Mouse (Mus musculus): Measurements from ENCODE around the gene Folr1.

The Folr1 gene

DNA sequence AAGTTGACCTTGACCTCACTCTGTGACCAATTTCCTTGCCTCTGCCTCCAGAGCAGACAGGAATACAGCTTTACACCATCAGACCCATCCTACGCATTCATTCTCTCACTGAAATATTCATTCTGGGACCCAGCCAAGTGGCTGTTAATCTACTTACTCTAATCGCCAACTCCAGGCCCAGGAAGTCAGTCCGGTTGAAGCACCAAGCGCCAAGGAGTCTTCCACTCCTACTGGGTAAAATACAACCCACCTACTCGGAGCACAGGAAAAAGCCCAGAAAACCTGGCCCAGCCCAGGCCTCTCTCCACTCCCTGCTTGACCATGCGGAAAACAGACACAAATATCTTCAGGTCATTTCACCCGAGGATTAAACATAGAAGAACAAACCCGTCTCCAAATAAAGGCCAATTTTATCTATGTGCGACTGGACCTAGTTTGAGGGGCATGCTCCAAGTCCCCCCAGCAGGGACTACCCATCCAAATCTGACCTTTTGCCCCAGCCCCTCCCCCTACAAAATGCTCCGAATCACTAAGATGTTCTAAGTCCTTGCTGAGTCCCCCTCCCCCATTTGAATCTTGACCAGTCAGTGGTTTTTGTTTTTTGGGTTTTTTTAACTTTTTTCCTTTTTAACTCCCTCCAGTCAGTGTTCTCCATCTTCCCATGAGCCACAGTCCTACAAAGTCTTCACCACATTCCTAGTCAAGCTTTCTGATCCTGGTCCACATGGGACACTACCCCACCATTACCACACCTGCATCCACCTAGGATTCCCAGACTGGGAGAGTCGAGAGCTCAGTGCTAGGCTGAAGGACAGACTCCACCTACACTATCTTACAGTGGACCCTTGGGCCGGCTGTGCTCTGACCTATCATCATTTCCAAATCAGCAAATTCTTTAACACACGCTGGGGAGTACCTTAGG, 2.1 kb downstream of the Folr1 start:
- no peak for DNase-seq (ENCODE audit: low spot score in 2 of 2)

DNA sequence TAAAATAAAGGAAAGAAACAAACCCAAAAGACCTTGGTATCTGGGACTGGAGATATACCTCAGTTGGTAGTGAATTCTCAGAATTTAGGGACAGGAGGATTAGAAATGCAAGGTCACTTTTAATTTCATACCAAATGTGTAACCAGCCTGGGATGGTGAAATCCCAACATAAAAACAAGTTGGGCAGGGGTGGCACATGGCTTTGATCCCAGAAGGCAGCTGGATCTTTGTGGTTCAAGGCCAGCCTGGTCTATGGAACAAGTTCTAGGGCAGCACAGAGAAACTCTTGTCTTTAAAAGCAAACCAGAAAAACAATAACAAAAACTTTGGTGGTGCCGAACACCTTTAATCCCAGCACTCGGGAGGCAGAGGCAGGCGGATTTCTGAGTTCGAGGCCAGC, 3.1 kb downstream of the Folr1 start:
- no peak for DNase-seq (ENCODE audit: low spot score in 2 of 2)

GRCm38 (mm10) chr7:101866491-101867265, 3.9 kb downstream of the Folr1 start:
- DNase-seq (ENCODE audit: low spot score in 2 of 2), result no peak

- no peak for DNase-seq (ENCODE audit: low spot score in 2 of 2)
These were observed 7.2 kb downstream of the Folr1 start, which contains the start of gene Anapc15 for GRCm38 (mm10) chr7:101863415-101863814. Gene Anapc15 (plus strand): TSS chr7:101863715.

DNA sequence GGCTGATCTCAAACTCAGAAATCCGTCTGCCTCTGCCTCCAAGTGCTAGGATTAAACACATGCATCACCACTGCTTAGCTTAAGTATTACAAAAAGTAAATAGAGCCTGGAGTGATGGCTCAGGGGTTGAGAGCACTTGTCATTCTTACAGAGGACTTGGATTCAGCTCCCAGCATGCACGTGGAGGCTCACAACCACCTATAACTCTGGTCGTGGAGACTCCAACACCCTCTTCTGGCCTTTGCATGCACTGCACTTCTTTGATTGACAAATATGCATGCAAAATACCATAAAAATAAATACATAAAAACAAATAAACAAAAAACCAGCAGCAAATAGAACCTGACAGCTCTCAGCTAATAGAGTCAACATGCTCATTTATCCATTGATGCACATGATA, 8.3 kb downstream of the Folr1 start:
- no peak for DNase-seq (ENCODE audit: low spot score in 2 of 2)

DNA sequence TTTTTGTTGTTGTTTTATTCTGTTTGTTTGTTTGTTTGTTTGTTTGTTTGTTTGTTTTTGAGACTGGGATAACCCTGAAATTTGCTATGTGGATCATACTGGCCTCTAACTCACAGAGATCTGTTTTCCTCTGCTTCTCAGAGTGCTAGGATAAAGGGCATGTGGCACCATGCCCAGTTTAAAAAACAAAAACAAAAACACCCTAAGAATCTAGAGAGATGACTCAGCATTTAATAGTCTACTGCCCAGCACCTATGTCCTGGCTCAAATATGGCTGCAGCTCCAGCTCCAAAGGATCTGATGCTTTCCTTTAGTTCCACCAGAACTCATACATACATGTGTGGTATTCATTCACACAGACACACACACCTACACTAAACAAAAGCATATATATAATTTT, 9.6 kb downstream of the Folr1 start:
- DNase-seq (ENCODE audit: low spot score in 2 of 2), result no peak

DNA sequence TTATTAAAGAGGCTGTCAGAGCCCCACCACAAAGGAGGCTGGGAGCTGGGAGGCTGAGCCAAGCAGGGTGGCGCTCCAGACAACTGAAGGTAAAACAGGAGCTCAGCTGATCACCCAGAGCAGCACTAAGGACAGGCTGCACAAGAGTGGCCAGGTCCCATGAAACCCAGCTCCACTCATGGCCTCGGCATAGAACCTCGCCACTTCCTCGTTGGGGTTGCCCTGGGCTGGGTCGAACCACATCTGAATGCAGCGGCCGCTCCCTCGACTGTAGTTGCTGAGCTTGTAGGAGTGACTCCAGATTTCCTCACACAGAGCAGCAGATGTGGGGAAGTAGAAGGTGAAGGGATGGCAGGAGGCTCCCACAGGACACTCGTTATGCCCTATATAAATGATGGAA, 12.2 kb downstream of the Folr1 start:
- no peak for DNase-seq (ENCODE audit: low spot score in 2 of 2)

- no peak for DNase-seq (ENCODE audit: low spot score in 2 of 2)
These were observed 13.5 kb downstream of the Folr1 start, which contains the start of gene Folr2 for GRCm38 (mm10) chr7:101857094-101857493. Gene Folr2 (minus strand): TSS chr7:101857194.

GRCm38 (mm10) chr7:101853816-101854215, 16.8 kb downstream of the Folr1 start:
- DNase-seq (ENCODE audit: low spot score in 2 of 2), result no peak

GRCm38 (mm10) chr7:101852846-101853245, 17.7 kb downstream of the Folr1 start:
- DNase-seq (ENCODE audit: low spot score in 2 of 2), result no peak

GRCm38 (mm10) chr7:101851689-101852088, 18.9 kb downstream of the Folr1 start:
- DNase-seq (ENCODE audit: low spot score in 2 of 2), result no peak

GRCm38 (mm10) chr7:101847934-101848333, 22.7 kb downstream of the Folr1 start:
- DNase-seq (ENCODE audit: low spot score in 2 of 2), result no peak

DNA sequence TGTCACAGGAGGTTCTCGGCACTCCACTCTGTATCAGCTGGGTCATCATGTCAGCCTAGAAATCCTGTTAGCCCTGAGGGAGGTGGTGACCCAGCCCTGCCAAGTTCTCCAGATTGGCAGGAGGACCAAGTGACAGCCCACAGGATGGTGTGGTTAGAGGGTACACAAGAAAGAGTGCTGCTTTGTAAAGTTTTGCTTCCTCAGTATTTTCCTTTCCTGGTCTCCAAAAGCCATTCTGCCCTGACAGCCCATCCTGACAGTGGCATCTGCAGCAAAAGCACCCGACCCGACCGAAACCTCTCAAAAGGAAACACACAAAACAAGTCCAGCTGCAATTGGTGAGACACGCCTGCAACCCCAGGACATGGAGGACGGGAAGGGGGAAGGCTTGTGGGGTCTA, 26.4 kb downstream of the Folr1 start:
- DNase-seq (ENCODE audit: low spot score in 2 of 2), result no peak

DNA sequence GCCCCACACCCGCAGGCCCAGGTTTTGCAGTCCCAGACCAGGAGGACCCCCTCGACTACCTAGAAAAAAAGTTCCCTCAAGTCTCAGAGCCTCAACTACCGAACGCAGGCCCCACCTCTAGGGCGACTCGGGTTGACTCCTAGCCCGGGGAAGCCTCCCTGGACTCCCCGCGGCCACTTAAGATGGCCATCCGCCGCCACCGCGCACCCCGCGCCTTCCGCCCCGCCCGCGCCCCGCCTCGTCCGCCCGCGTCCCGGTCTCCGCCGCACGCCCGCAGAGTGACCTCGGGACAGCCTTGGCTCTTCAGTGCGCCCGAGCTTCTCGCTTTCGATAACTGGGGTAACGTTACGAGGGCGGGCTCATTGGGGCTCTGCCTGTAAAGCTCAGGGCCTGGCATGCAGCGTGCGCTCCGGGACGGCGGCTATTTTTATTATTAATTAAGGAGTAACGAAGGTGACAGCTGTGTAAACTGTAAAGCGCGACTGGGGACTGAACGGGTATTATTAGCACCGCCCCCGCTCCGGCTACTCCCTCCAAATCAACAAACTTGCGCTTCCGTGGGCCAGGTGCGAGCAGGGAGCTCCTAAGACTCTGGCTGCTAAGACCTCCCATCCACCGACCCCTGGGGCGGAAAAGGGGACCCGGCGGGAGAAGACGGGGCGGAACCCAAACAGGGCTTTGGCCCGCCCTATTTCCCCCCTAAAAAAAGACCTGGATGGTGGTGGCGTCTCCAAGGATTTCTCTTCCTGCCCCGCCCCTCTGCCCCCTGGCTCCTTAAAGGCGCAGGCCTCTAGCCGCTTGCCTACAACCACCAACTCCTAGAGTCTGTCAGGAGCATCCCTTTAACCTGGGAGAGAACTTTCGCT, 32.7 kb downstream of the Folr1 start, which contains the start of gene Inppl1:
TSS of gene Inppl1 (minus strand) at position 624 of the 866 bp plus-strand sequence.
- DNase-seq (ENCODE audit: low spot score in 2 of 2), result peak; percentile 75 to 82

DNA sequence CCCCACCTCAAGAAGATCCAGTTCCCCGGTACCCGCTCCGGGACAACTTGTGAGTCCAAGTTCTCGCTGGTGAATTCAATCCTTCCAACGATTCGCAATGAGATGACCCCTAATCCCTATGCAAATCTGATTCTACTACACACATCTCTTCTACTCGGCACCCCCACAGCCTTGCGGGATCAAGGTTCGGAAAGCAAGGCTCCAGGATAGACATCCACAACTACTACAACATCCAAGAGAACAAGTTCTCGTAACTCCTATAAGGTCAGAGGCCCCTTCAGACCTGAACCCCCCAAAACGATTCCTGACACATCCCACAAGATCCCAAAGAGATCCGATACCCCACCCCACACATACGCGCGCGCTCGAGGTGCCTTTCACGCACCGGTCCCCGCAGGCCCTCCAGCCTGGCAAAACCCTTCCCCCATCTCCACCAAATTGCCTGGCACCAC, 33.4 kb downstream of the Folr1 start:
- DNase-seq (ENCODE audit: low spot score in 2 of 2), result peak in 1 of 2 experiments; percentile 16

GRCm38 (mm10) chr7:101836271-101837153, 34.1 kb downstream of the Folr1 start:
- DNase-seq (ENCODE audit: low spot score in 2 of 2), result peak; percentile 38 to 45

GRCm38 (mm10) chr7:101835457-101836109, 35.0 kb downstream of the Folr1 start:
- DNase-seq (ENCODE audit: low spot score in 2 of 2), result no peak

DNA sequence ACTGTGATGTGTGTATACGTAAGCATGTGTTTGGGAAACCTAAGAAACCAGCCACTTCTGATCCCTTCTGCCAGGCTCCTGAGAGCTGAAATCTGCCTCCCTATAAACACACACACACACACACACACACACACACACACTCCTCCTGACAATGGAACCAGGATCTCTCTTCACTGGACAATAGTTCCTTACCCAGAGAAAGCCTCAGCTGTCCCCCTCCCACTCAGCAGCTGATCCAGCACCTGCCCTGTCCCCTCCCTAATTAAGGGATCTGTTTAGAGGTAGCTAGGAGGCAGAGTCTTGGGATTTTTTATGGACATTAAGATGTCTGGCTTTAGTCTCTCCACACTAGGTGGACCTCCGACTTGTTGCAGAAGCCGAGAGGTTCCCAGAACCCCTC, 35.7 kb downstream of the Folr1 start:
- no peak for DNase-seq (ENCODE audit: low spot score in 2 of 2)

DNA sequence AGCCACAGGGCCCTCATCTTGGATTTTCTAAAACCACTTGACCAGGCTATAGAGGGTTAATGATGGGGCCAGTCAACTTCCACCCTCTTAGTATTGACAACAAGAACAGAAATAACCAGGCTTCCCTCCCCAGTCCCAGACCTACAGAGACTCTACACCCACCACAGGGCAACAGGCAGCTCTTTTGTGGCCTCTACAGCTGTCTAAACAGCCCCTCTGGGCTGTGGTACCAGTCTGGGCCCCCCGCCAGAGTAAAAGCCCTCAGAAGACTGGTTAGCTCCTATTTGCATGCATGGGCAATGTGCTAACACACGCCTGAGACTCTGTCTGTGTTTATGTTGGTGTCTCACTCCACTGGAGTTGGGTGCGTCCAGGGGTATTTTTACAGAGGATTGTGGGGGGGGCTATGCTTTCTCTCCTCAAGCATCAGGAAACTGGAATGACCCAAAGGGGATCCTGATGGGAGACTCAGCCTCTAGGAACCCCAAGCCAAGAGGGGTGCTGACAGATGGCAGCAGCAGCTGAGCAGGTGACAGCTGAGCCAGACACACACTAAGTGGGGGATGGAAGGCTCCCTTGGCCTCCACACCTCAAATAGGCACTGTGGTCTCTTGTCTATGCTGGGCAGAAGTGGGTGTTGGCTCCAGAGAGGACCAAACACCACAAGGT, 36.5 kb downstream of the Folr1 start:
- no peak for DNase-seq (ENCODE audit: low spot score in 2 of 2)

Data from frontal cortex, postnatal 36 days (tissue).